Mouse (Mus musculus): ENCODE results near the gene Uchl1. TPM values are rescaled to one million over a fixed set of nuclear protein-coding genes. Genes with fewer than 3 reads are reported as not detected.
A peak's percentile ranks its signal among the peaks of the same experiment; 100 is the strongest.

Gene Uchl1
- 2.1 and 2.7 TPM in 2 replicates for polyA plus RNA-seq (2015; fragmentation: Nextera tagmentation; extraction: Ambion mirVana)

DNA sequence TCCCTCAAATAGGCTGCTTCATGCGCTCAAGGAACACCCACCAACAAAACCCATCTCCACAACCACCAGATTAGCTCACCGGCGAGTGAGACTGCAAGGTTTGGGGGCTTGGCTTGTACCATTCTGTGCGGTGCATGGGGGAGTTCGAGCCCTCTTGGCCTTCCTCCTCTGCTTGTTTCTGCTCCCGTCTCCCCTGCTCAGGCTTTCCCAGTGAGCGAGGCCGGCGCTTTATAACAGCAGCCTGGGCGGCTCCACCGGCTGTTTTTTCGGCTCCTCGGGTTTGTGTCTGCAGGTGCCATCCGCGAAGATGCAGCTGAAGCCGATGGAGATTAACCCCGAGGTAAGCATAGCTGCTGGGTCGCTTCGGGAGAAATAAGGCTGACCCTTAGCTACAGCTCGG is at the start of gene Uchl1:
TSS of gene Uchl1 (plus strand) at position 109 of the 400 bp plus-strand sequence.
- H3K27me3 ChIP-seq (ENCODE audit: insufficient read depth, low read length): peaks cover 33% of the 10 kb centered on the region
- H3K9me3 ChIP-seq (ENCODE audit: low read length): no peaks in the 10 kb centered on the region
- 0 out of 2 replicates have a peak, but pooled peaks cover 2% of the 10 kb centered on the region for H3K4me1 ChIP-seq (ENCODE audit: insufficient read depth)
- H3K9ac ChIP-seq (replicated peaks): no peak within 1 kb of the TSS
- DNase-seq (peak; percentile 60), ATAC-seq (peak; percentile 51; the same call in 1 of the 2 replicates)
- peak within 1 kb of the TSS; percentile 33 for H3K4me3 ChIP-seq (ENCODE audit: low read depth, low read length)
- H3K4me2 ChIP-seq (ENCODE audit: low read depth, low read length): peak within 1 kb of the TSS; percentile 64
- TF ChIP-seq CTCF (IDR thresholded peaks at IDR 0.05; ENCODE audit: low read depth) (no peak), EP300 (IDR thresholded peaks at IDR 0.05; ENCODE audit: low read depth) (no peak)
- no peak within 1 kb of the TSS for H3K27ac ChIP-seq (ENCODE audit: low read depth)
- WGBS (ENCODE audit: insufficient replicate concordance): under 1% methylated on average over 20 of the region's 20 CpGs
- H3K36me3 ChIP-seq (replicated peaks; ENCODE audit: insufficient read depth, low read length): no peaks in the 10 kb centered on the region

DNA sequence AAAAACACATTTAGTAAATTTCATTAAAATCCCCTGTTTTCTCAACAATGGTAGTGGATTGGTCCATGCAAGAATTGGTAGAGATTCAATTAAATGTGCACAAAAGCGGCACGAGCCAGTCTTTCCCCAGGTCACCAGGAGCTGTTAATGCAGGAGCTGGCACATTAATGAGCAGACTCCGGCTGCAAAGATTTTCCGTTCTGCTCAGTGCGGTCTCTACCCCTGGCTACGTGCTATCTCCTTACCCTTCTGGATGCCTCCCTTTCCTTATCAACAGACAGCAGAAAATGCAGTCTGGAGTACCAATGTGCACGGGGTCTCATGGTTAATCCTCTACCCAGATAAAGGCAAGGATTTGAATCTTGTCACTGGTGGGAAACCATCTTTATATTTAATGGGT is 48.1 kb upstream of the Uchl1 start:
- ATAC-seq (no peak), DNase-seq (no peak)
- H3K4me1 ChIP-seq (ENCODE audit: insufficient read depth): no peaks in the 10 kb centered on the region
- no peaks in the 10 kb centered on the region for H3K36me3 ChIP-seq (replicated peaks; ENCODE audit: insufficient read depth, low read length)
- H3K9ac ChIP-seq (replicated peaks): no peak overlapping the region
- WGBS (ENCODE audit: insufficient replicate concordance): 44% methylated on average over 7 of the region's 7 CpGs
- H3K4me3 ChIP-seq (ENCODE audit: low read depth, low read length): no peak overlapping the region
- H3K27ac ChIP-seq (ENCODE audit: low read depth): no peak overlapping the region
- no peaks in the 10 kb centered on the region for H3K27me3 ChIP-seq (ENCODE audit: insufficient read depth, low read length)
- H3K9me3 ChIP-seq (ENCODE audit: low read length): no peaks in the 10 kb centered on the region
- H3K4me2 ChIP-seq (ENCODE audit: low read depth, low read length): no peak overlapping the region
- TF ChIP-seq EP300 (IDR thresholded peaks at IDR 0.05; ENCODE audit: low read depth): no peak
- no peak for TF ChIP-seq CTCF (IDR thresholded peaks at IDR 0.05; ENCODE audit: low read depth)

GRCm38 (mm10) chr5:66635459-66636079 is 40.3 kb upstream of the Uchl1 start:
- DNase-seq (no peak), ATAC-seq (no peak)
- no peak overlapping the region for H3K9ac ChIP-seq (replicated peaks)
- 60% methylated on average over 10 of the region's 10 CpGs for WGBS (ENCODE audit: insufficient replicate concordance)
- H3K4me1 ChIP-seq (ENCODE audit: insufficient read depth): no peaks in the 10 kb centered on the region
- no peaks in the 10 kb centered on the region for H3K36me3 ChIP-seq (replicated peaks; ENCODE audit: insufficient read depth, low read length)
- no peak overlapping the region for H3K4me3 ChIP-seq (ENCODE audit: low read depth, low read length)
- H3K4me2 ChIP-seq (ENCODE audit: low read depth, low read length): no peak overlapping the region
- no peaks in the 10 kb centered on the region for H3K27me3 ChIP-seq (ENCODE audit: insufficient read depth, low read length)
- H3K27ac ChIP-seq (ENCODE audit: low read depth): no peak overlapping the region
- no peak for TF ChIP-seq EP300 (IDR thresholded peaks at IDR 0.05; ENCODE audit: low read depth)
- TF ChIP-seq CTCF (IDR thresholded peaks at IDR 0.05; ENCODE audit: low read depth): no peak
- no peaks in the 10 kb centered on the region for H3K9me3 ChIP-seq (ENCODE audit: low read length)

GRCm38 (mm10) chr5:66642156-66642555 is 33.7 kb upstream of the Uchl1 start:
- WGBS (ENCODE audit: insufficient replicate concordance): 79% methylated on average over 4 of the region's 4 CpGs
- H3K4me2 ChIP-seq (ENCODE audit: low read depth, low read length): no peak overlapping the region
- H3K27ac ChIP-seq (ENCODE audit: low read depth): no peak overlapping the region
- H3K4me3 ChIP-seq (ENCODE audit: low read depth, low read length): no peak overlapping the region
- no peak overlapping the region for H3K9ac ChIP-seq (replicated peaks)
- TF ChIP-seq CTCF (IDR thresholded peaks at IDR 0.05; ENCODE audit: low read depth) (no peak), EP300 (IDR thresholded peaks at IDR 0.05; ENCODE audit: low read depth) (no peak)
- no peaks in the 10 kb centered on the region for H3K27me3 ChIP-seq (ENCODE audit: insufficient read depth, low read length)
- H3K4me1 ChIP-seq (ENCODE audit: insufficient read depth): no peaks in the 10 kb centered on the region
- no peak for DNase-seq
- ATAC-seq: no peak
- no peaks in the 10 kb centered on the region for H3K36me3 ChIP-seq (replicated peaks; ENCODE audit: insufficient read depth, low read length)
- no peaks in the 10 kb centered on the region for H3K9me3 ChIP-seq (ENCODE audit: low read length)

DNA sequence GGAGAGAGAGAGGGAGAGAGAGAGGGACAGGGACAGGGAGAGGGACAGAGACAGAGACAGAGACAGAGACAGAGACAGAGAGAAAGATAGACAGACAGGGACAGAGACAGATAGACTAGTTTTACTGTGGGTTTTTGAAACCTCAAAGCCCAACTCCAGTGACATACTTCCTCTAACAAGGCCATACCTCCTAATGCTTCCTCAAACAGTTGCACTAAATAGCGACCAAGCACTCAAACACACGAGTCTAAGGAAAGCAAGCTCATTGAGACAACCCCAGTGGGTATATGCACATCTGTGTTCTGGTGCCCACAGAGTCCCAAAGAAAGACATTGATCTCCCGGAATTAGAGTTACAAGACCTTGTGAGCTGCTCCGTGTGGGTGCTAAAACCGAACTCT is 32.6 kb upstream of the Uchl1 start:
- 53% methylated on average over 5 of the region's 5 CpGs for WGBS (ENCODE audit: insufficient replicate concordance)
- no peaks in the 10 kb centered on the region for H3K9me3 ChIP-seq (ENCODE audit: low read length)
- no peaks in the 10 kb centered on the region; the same call in 1 of the 2 replicates for H3K4me1 ChIP-seq (ENCODE audit: insufficient read depth)

DNA sequence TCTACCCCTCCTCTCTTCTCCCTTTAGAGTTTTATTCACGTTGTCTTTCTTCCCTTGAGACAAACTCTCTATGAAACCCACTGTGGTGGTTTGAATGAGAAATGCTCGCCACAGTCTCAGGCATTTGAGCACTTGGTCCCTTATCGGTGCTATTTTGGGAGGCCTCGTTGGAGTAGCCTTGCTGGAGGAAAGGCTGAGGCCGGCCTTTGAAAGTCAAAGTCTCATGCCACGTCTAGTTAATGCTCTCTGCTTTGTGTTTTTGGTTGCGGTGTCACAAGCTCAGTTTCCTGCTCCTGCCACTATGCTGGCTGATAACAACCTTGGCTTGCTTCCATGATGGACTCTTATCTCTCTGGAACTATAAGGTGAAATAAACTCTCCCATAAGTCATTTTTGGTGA is 28.4 kb upstream of the Uchl1 start:
- Histone ChIP-seq H3K4me1 (ENCODE audit: insufficient read depth) (no peaks in the 10 kb centered on the region; the same call in 1 of the 2 replicates), H3K4me3 (ENCODE audit: low read depth, low read length) (no peak overlapping the region), H3K27me3 (ENCODE audit: insufficient read depth, low read length) (no peaks in the 10 kb centered on the region), H3K27ac (ENCODE audit: low read depth) (no peak overlapping the region), H3K9me3 (ENCODE audit: low read length) (no peaks in the 10 kb centered on the region), H3K4me2 (ENCODE audit: low read depth, low read length) (no peak overlapping the region), H3K36me3 (replicated peaks; ENCODE audit: insufficient read depth, low read length) (no peaks in the 10 kb centered on the region), H3K9ac (replicated peaks) (no peak overlapping the region)
- WGBS (ENCODE audit: insufficient replicate concordance): 35% methylated on average over 7 of the region's 7 CpGs
- TF ChIP-seq CTCF (IDR thresholded peaks at IDR 0.05; ENCODE audit: low read depth) (no peak), EP300 (IDR thresholded peaks at IDR 0.05; ENCODE audit: low read depth) (no peak)
- DNase-seq (no peak), ATAC-seq (no peak)

More for the DNA sequence above, 32.6 kb upstream of the Uchl1 start:
- no peak for ATAC-seq
- Histone ChIP-seq H3K4me2 (ENCODE audit: low read depth, low read length) (no peak overlapping the region), H3K36me3 (replicated peaks; ENCODE audit: insufficient read depth, low read length) (no peaks in the 10 kb centered on the region), H3K9ac (replicated peaks) (no peak overlapping the region), H3K27me3 (ENCODE audit: insufficient read depth, low read length) (no peaks in the 10 kb centered on the region), H3K27ac (ENCODE audit: low read depth) (no peak overlapping the region), H3K4me3 (ENCODE audit: low read depth, low read length) (no peak overlapping the region)
- TF ChIP-seq EP300 (IDR thresholded peaks at IDR 0.05; ENCODE audit: low read depth) (no peak), CTCF (IDR thresholded peaks at IDR 0.05; ENCODE audit: low read depth) (no peak)
- no peak for DNase-seq
